Mouse (Mus musculus): ENCODE results near the gene Gadl1.

- TF ChIP-seq CTCF (IDR thresholded peaks at IDR 0.05; ENCODE audit: borderline replicate concordance, extremely low read depth, insufficient read depth, insufficient read length) (no peak), POLR2A (IDR thresholded peaks at IDR 0.05; ENCODE audit: borderline replicate concordance, extremely low read depth, insufficient read depth, insufficient read length, poor library complexity, severe bottlenecking) (no peak)
Observed at GRCm38 (mm10) chr9:116083726-116084323, 174.6 kb downstream of the Gadl1 start.

All from brain, embryonic 14.5 days (tissue).